Comparison of ENCODE assay signal across 9 mouse cellular contexts in the genomic region with DNA sequence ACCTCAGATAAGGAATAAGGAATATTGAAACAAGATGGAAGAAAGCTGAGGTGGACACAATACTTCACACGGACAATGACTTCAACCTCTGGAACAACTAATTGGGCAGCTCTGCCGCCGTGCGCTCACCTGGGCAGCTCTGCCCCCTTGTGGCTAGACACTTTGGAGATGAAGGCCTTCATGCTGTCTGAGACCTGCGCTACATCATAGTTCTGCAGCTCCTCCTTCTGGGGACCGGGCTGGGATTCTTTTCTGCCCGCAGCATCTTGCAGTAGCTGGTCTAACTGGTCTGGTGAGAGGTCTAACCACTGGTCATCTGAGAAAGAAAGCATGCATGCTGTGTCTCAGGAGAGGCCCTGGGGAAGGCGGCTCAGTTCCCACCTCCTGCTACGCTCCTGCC. TPM values are rescaled to one million over a fixed set of nuclear protein-coding genes. Genes with fewer than 3 reads are reported as not detected.
DNase-seq lines count a peak whose midpoint lies in the region; ATAC-seq and TF ChIP-seq lines count a peak whose summit lies in the region.
"Had no signal": no experiment of that assay in that cellular context is flagged by ENCODE, and none has a peak within 500 bp of the region (broad histone marks: within the 10 kb centered on the region; RNA-seq: fewer than 3 reads in every experiment).

No protein-coding gene starts in this region.

- no peak for TF ChIP-seq EP300 in MEL (IDR thresholded peaks at IDR 0.05; ENCODE audit: low read depth in 1 of 2, low read length in 2 of 2)

- H3K27me3 ChIP-seq in hindbrain, postnatal 0 days (ENCODE audit: insufficient read depth, low read length): no peaks in the 10 kb centered on the region
- no peaks in the 10 kb centered on the region for H3K27me3 ChIP-seq in hindbrain, embryonic 12.5 days
- H3K27me3 ChIP-seq in MEL (ENCODE audit: control insufficient read depth in 1 of 2, insufficient read depth in 2 of 2, low read length in 2 of 2): no peaks in the 10 kb centered on the region

- no peak for TF ChIP-seq RAD21 in MEL (IDR thresholded peaks at IDR 0.05; ENCODE audit: low read depth, low read length)

- 79% methylated on average over 9 of the region's 9 CpGs for WGBS in hindbrain, postnatal 0 days
- WGBS in hindbrain, embryonic 12.5 days: 74% methylated on average over 9 of the region's 9 CpGs

- peaks cover 51% of the 10 kb centered on the region for H3K36me3 ChIP-seq in hindbrain, postnatal 0 days (ENCODE audit: insufficient read depth, low read length)
- H3K36me3 ChIP-seq in hindbrain, embryonic 12.5 days: peaks cover 68% of the 10 kb centered on the region
- H3K36me3 ChIP-seq in MEL (ENCODE audit: control insufficient read depth in 1 of 2, insufficient read depth in 2 of 2, low read length in 2 of 2): peaks cover 0 to 17% of the 10 kb centered on the region in 2 experiments; a peak in 2 of 4 replicates

- no peaks in the 10 kb centered on the region for H3K4me1 ChIP-seq in hindbrain, postnatal 0 days (ENCODE audit: insufficient read depth, low read length)
- no peaks in the 10 kb centered on the region for H3K4me1 ChIP-seq in hindbrain, embryonic 12.5 days
- peaks cover 0 to 6% of the 10 kb centered on the region in 2 experiments; a peak in 1 of 4 replicates for H3K4me1 ChIP-seq in MEL (ENCODE audit: control insufficient read depth in 1 of 2, insufficient read depth in 2 of 2, low read length in 2 of 2)

- peak; percentile 41; the same call in 1 of the 2 replicates for TF ChIP-seq CTCF in hindbrain, postnatal 0 days (IDR thresholded peaks at IDR 0.05; ENCODE audit: low read depth)
- peak; percentile 34 to 67 (median 44) for TF ChIP-seq CTCF in MEL (IDR thresholded peaks at IDR 0.05 in 2 of 3, conservative IDR thresholded peaks at IDR 0.05 in 1 of 3; ENCODE audit: control insufficient read depth in 1 of 3, insufficient read depth in 1 of 3, low read depth in 2 of 3, low read length in 3 of 3, poor library complexity in 1 of 3, severe bottlenecking in 1 of 3)

- no peak overlapping the region for H3K4me2 ChIP-seq in hindbrain, postnatal 0 days (ENCODE audit: low read depth, low read length)
- H3K4me2 ChIP-seq in hindbrain, embryonic 12.5 days (replicated peaks): no peak overlapping the region

- no peak overlapping the region for H3K9ac ChIP-seq in hindbrain, postnatal 0 days (replicated peaks; ENCODE audit: low read length)
- H3K9ac ChIP-seq in hindbrain, embryonic 12.5 days: no peak overlapping the region
- H3K9ac ChIP-seq in MEL (ENCODE audit: control insufficient read depth, low read depth, low read length, poor library complexity, severe bottlenecking): no peak overlapping the region

- H3K79me2 ChIP-seq in MEL (ENCODE audit: control insufficient read depth, insufficient read depth, low read length, poor library complexity): no peaks in the 10 kb centered on the region

- no peak for ATAC-seq in hindbrain, postnatal 0 days
- ATAC-seq in hindbrain, embryonic 12.5 days (ENCODE audit: low FRiP score): no peak
- ATAC-seq in erythroblast, adult 5-6 weeks (replicated peaks; ENCODE audit: low FRiP score, poor library complexity, severe bottlenecking): 0 out of 2 replicates have a peak, but pooled peaks have one; percentile 47
- no peak for ATAC-seq in monocyte, adult 5-6 weeks (replicated peaks; ENCODE audit: insufficient number of reproducible peaks, low FRiP score, low TSS enrichment, poor library complexity, severe bottlenecking)

- TF ChIP-seq POLR2A in MEL (IDR thresholded peaks at IDR 0.05; ENCODE audit: control insufficient read depth in 1 of 2, insufficient read depth in 1 of 2, low read depth in 1 of 2, low read length in 2 of 2, poor library complexity in 1 of 2): no peak

- DNase-seq in hindbrain, postnatal 0 days (ENCODE audit: low spot score): no peak
- DNase-seq in MEL (ENCODE audit: low read depth, low spot score): peak; percentile 25
- peak; percentile 56 for DNase-seq in lung, postnatal 36 days
- no peak for DNase-seq in cerebellum, postnatal 36 days
- DNase-seq in right cerebral cortex, adult 18-20 months: no peak

- no peaks in the 10 kb centered on the region for H3K9me3 ChIP-seq in hindbrain, postnatal 0 days (ENCODE audit: low read length)
- H3K9me3 ChIP-seq in hindbrain, embryonic 12.5 days (replicated peaks): no peaks in the 10 kb centered on the region
- no peaks in the 10 kb centered on the region for H3K9me3 ChIP-seq in MEL (replicated peaks; ENCODE audit: insufficient read depth, low read length)

- no peak overlapping the region for H3K4me3 ChIP-seq in hindbrain, postnatal 0 days (ENCODE audit: low read length)
- H3K4me3 ChIP-seq in hindbrain, embryonic 12.5 days: no peak overlapping the region
- no peak overlapping the region for H3K4me3 ChIP-seq in MEL (ENCODE audit: control insufficient read depth in 1 of 2, insufficient read depth in 1 of 2, low read depth in 2 of 2, low read length in 2 of 2)
- H3K4me3 ChIP-seq: myocyte had no signal

- no peak overlapping the region for H3K27ac ChIP-seq in hindbrain, postnatal 0 days
- no peak overlapping the region for H3K27ac ChIP-seq in hindbrain, embryonic 12.5 days
- no peak overlapping the region for H3K27ac ChIP-seq in MEL (ENCODE audit: control insufficient read depth, low read depth, low read length)

TF ChIP-seq in MEL, 35 proteins besides CTCF, POLR2A, EP300 and RAD21:
- 0 out of 2 replicates have a peak, but pooled peaks have one; percentile 5 for TF ChIP-seq SMC3 (IDR thresholded peaks at IDR 0.05; ENCODE audit: low read depth, low read length)
- TF ChIP-seq MYB (IDR thresholded peaks at IDR 0.05; ENCODE audit: low read depth, low read length): no peak
TF ChIP-seq in MEL: peak in this region for 1.

RNA-seq across cellular contexts. Expression of gene Ecd, which starts 19.4 kb away (rescaled TPM):
- 29.8 and 38.6 TPM in 2 replicates for total RNA-seq in hindbrain, postnatal 0 days (2014; rRNA removed)
- 37.3 and 38.4 TPM in 2 replicates for polyA plus RNA-seq in hindbrain, postnatal 0 days (2015; fragmentation: Nextera tagmentation; extraction: Ambion mirVana)
- polyA plus RNA-seq in hindbrain, embryonic 12.5 days (2016; fragmentation: Nextera tagmentation; extraction: Ambion mirVana): 55.0 and 59.5 TPM in 2 replicates
- 58.8 and 64.9 TPM in 2 replicates for total RNA-seq in MEL (2012; rRNA removed)
- 10 to 100 TPM in 1 of 2 experiments, not detected in 1; 72.2 TPM for polyA plus RNA-seq in MEL (2012; ENCODE audit: insufficient read depth in 1 of 2, insufficient read length in 2 of 2, low read depth in 1 of 2, low replicate concordance in 2 of 2, missing spikeins in 1 of 2)
- total RNA-seq in erythroblast, adult 5-6 weeks (2015; ENCODE audit: low replicate concordance): 10.2 and 10.9 TPM in 2 replicates
- 9.1 and 10.2 TPM in 2 replicates for total RNA-seq in erythroblast, adult 5-6 weeks (2017; ENCODE audit: low replicate concordance)
- 30.8 to 39.0 TPM (median 37.4 TPM) in 3 replicates for total RNA-seq in monocyte, adult 5-6 weeks (2017)

RNA-seq across cellular contexts. Expression of gene Fam149b, which starts 19.5 kb away (rescaled TPM):
- 42.1 and 44.4 TPM in 2 replicates for total RNA-seq in hindbrain, postnatal 0 days (2014; rRNA removed)
- polyA plus RNA-seq in hindbrain, postnatal 0 days (2015; fragmentation: Nextera tagmentation; extraction: Ambion mirVana): 25.9 and 28.8 TPM in 2 replicates
- polyA plus RNA-seq in hindbrain, embryonic 12.5 days (2016; fragmentation: Nextera tagmentation; extraction: Ambion mirVana): 52.5 and 53.2 TPM in 2 replicates
- total RNA-seq in MEL (2012; rRNA removed): 16.1 and 18.9 TPM in 2 replicates
- 10 to 100 TPM in 1 of 2 experiments, not detected in 1; 25.8 TPM for polyA plus RNA-seq in MEL (2012; ENCODE audit: insufficient read depth in 1 of 2, insufficient read length in 2 of 2, low read depth in 1 of 2, low replicate concordance in 2 of 2, missing spikeins in 1 of 2)
- 12.5 and 23.2 TPM in 2 replicates for total RNA-seq in erythroblast, adult 5-6 weeks (2015; ENCODE audit: low replicate concordance)
- total RNA-seq in erythroblast, adult 5-6 weeks (2017; ENCODE audit: low replicate concordance): 5.5 and 10.5 TPM in 2 replicates
- 14.5 to 42.0 TPM (median 34.5 TPM) in 3 replicates for total RNA-seq in monocyte, adult 5-6 weeks (2017)

RNA-seq across cellular contexts. Expression of gene Nudt13, which starts 34.0 kb away (rescaled TPM):
- 10.3 and 13.4 TPM in 2 replicates for total RNA-seq in hindbrain, postnatal 0 days (2014; rRNA removed)
- polyA plus RNA-seq in hindbrain, postnatal 0 days (2015; fragmentation: Nextera tagmentation; extraction: Ambion mirVana): 11.2 and 12.0 TPM in 2 replicates
- polyA plus RNA-seq in hindbrain, embryonic 12.5 days (2016; fragmentation: Nextera tagmentation; extraction: Ambion mirVana): 11.7 and 12.5 TPM in 2 replicates
- 9.9 and 10.3 TPM in 2 replicates for total RNA-seq in MEL (2012; rRNA removed)
- polyA plus RNA-seq in MEL (2012; ENCODE audit: insufficient read depth in 1 of 2, insufficient read length in 2 of 2, low read depth in 1 of 2, low replicate concordance in 2 of 2, missing spikeins in 1 of 2): 10 to 100 TPM in 1 of 2 experiments, not detected in 1; 12.3 TPM
- total RNA-seq in erythroblast, adult 5-6 weeks (2015; ENCODE audit: low replicate concordance): 4.4 TPM in 1 of 2 replicates, not detected in the other
- total RNA-seq in erythroblast, adult 5-6 weeks (2017; ENCODE audit: low replicate concordance): 3.6 and 5.3 TPM in 2 replicates
- 14.6 to 42.4 TPM (median 23.3 TPM) in 3 replicates for total RNA-seq in monocyte, adult 5-6 weeks (2017)

RNA-seq across cellular contexts. Expression of gene Kcnk16, which starts 59.5 kb away (rescaled TPM):
- total RNA-seq in hindbrain, postnatal 0 days (2014; rRNA removed): 0.18 TPM in 1 of 2 replicates, not detected in the other
- not detected in 2 replicates for polyA plus RNA-seq in hindbrain, postnatal 0 days (2015; fragmentation: Nextera tagmentation; extraction: Ambion mirVana)
- 0.14 TPM in 1 of 2 replicates, not detected in the other for polyA plus RNA-seq in hindbrain, embryonic 12.5 days (2016; fragmentation: Nextera tagmentation; extraction: Ambion mirVana)
- not detected in 2 replicates for total RNA-seq in MEL (2012; rRNA removed)
- polyA plus RNA-seq in MEL (2012; ENCODE audit: insufficient read depth in 1 of 2, insufficient read length in 2 of 2, low read depth in 1 of 2, low replicate concordance in 2 of 2, missing spikeins in 1 of 2): not detected
- not detected in 2 replicates for total RNA-seq in erythroblast, adult 5-6 weeks (2015; ENCODE audit: low replicate concordance)
- not detected in 2 replicates for total RNA-seq in erythroblast, adult 5-6 weeks (2017; ENCODE audit: low replicate concordance)
- total RNA-seq in monocyte, adult 5-6 weeks (2017): not detected in 3 replicates
- polyA plus RNA-seq: myocyte had no signal

Comparison
In these comparisons a context has a peak if more than half of its experiments do, and no peak if none do; other contexts are left out.
1. DNase-seq: peak in MEL (single experiment) and lung, postnatal 36 days (single experiment); none in hindbrain, postnatal 0 days (single experiment), cerebellum, postnatal 36 days (0 of 2) and right cerebral cortex, adult 18-20 months (single experiment).